10 mouse cellular contexts compared by ENCODE assay signal in the genomic region with DNA sequence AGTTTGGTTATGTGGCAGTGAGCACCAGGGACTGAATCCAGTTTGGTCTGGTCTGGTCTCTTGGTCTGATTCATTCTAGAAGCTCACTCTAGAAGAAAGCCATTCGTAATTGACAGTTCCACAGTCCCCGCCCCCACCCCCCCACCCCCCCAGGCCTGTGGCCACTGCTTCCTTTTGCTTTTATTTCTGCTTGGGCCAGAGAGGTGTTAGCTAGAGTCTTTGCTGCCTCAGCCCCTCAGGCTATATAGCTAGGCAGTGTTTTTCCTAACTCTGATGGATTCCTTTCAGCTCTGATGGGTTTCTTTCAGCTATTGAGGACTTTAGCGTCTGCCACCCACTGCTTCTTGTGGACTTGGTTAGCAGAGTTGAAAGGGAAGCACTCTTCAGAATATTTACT. TPM values are rescaled to one million over a fixed set of nuclear protein-coding genes. Genes with fewer than 3 reads are reported as not detected.
A peak's percentile ranks its signal among the peaks of the same experiment; 100 is the strongest.
DNase-seq lines count a peak whose midpoint lies in the region; ATAC-seq and TF ChIP-seq lines count a peak whose summit lies in the region.
"Had no signal": no experiment of that assay in that cellular context is flagged by ENCODE, and none has a peak within 500 bp of the region (broad histone marks: within the 10 kb centered on the region; RNA-seq: fewer than 3 reads in every experiment).

No protein-coding gene starts in this region.

- peak overlapping the region; percentile 25 for H3K4me3 ChIP-seq in heart, embryonic 13.5 days
- H3K4me3 ChIP-seq in hindbrain, embryonic 10.5 days, result peak overlapping the region; percentile 44
- H3K4me3 ChIP-seq in midbrain, postnatal 0 days (ENCODE audit: low read depth, low read length), result no peak overlapping the region
- H3K4me3 ChIP-seq: megakaryocyte, embryonic 14.5 days had no signal

- ATAC-seq in heart, embryonic 13.5 days (ENCODE audit: extremely low read depth, insufficient number of reproducible peaks, low FRiP score, low TSS enrichment), result no peak
- ATAC-seq in midbrain, postnatal 0 days (ENCODE audit: low FRiP score), result peak; percentile 63; the same call in 1 of the 2 replicates
- ATAC-seq in inflammation-experienced regulatory T-cells, adult 6 months, result no peak

- TF ChIP-seq CTCF in midbrain, postnatal 0 days (IDR thresholded peaks at IDR 0.05), result no peak

- intact Hi-C loops in heart, postnatal 25 days (cut with DNase I), result no loop called here

- no peak for DNase-seq in heart, postnatal 25 days (ENCODE audit: low spot score)
- DNase-seq in ZHBTc4 (ENCODE audit: low read depth, low spot score), result peak; percentile 87
- DNase-seq in hindbrain, embryonic 10.5 days (ENCODE audit: low spot score), result peak; percentile 72
- no peak for DNase-seq in midbrain, postnatal 0 days (ENCODE audit: low spot score)
- DNase-seq in right cerebral cortex, adult 18-20 months, result no peak
- DNase-seq in testis, postnatal 14 days (ENCODE audit: low spot score), result no peak
- DNase-seq: thymus, adult 2 months had no signal

- 20% methylated on average over 3 of the region's 3 CpGs for WGBS in heart, embryonic 13.5 days
- 8% methylated on average over 3 of the region's 3 CpGs for WGBS in hindbrain, embryonic 10.5 days
- WGBS in midbrain, postnatal 0 days, result 5% methylated on average over 3 of the region's 3 CpGs

- H3K36me3 ChIP-seq in heart, embryonic 13.5 days, result 0 out of 2 replicates have a peak, but pooled peaks cover 6% of the 10 kb centered on the region
- H3K36me3 ChIP-seq in hindbrain, embryonic 10.5 days, result peaks cover 5% of the 10 kb centered on the region; the same call in 1 of the 2 replicates
- no peaks in the 10 kb centered on the region for H3K36me3 ChIP-seq in midbrain, postnatal 0 days (ENCODE audit: insufficient read depth, low read length)

- H3K27ac ChIP-seq in heart, embryonic 13.5 days (replicated peaks), result peak overlapping the region; percentile 81
- peak overlapping the region; percentile 97 for H3K27ac ChIP-seq in hindbrain, embryonic 10.5 days
- peak overlapping the region; percentile 80 for H3K27ac ChIP-seq in midbrain, postnatal 0 days (ENCODE audit: low read depth, low read length)

- peak overlapping the region; percentile 70; the same call in 1 of the 2 replicates for H3K9ac ChIP-seq in heart, embryonic 13.5 days
- H3K9ac ChIP-seq in midbrain, postnatal 0 days (replicated peaks; ENCODE audit: low read length, poor library complexity, severe bottlenecking), result no peak overlapping the region; the same call in 1 of the 2 replicates

- peak overlapping the region; percentile 80 for H3K4me2 ChIP-seq in heart, embryonic 13.5 days
- H3K4me2 ChIP-seq in midbrain, postnatal 0 days (ENCODE audit: low read depth, low read length, poor library complexity, severe bottlenecking), result peak overlapping the region; percentile 38; the same call in 1 of the 2 replicates

- no peaks in the 10 kb centered on the region for H3K9me3 ChIP-seq in heart, embryonic 13.5 days
- no peaks in the 10 kb centered on the region for H3K9me3 ChIP-seq in hindbrain, embryonic 10.5 days
- no peaks in the 10 kb centered on the region for H3K9me3 ChIP-seq in midbrain, postnatal 0 days (ENCODE audit: low read length)
- H3K9me3 ChIP-seq: megakaryocyte, embryonic 14.5 days had no signal

- peaks cover 84% of the 10 kb centered on the region for H3K4me1 ChIP-seq in heart, embryonic 13.5 days
- H3K4me1 ChIP-seq in hindbrain, embryonic 10.5 days (replicated peaks), result peaks cover 100% of the 10 kb centered on the region
- H3K4me1 ChIP-seq in midbrain, postnatal 0 days (ENCODE audit: insufficient read depth, low read length), result peaks cover 25% of the 10 kb centered on the region; the same call in 1 of the 2 replicates

- no peaks in the 10 kb centered on the region for H3K27me3 ChIP-seq in heart, embryonic 13.5 days (replicated peaks)
- H3K27me3 ChIP-seq in hindbrain, embryonic 10.5 days (ENCODE audit: insufficient read depth, poor library complexity, severe bottlenecking), result no peaks in the 10 kb centered on the region
- no peaks in the 10 kb centered on the region for H3K27me3 ChIP-seq in midbrain, postnatal 0 days (ENCODE audit: insufficient read depth, low read length)
- H3K27me3 ChIP-seq: megakaryocyte, embryonic 14.5 days had no signal

RNA-seq across cellular contexts. Expression of gene Cemip2, which starts 7.0 kb away (rescaled TPM):
- polyA plus RNA-seq in heart, embryonic 13.5 days (2015; fragmentation: Nextera tagmentation; extraction: Ambion mirVana), result 55.2 and 58.9 TPM in 2 replicates
- 10 to 100 TPM; 13.7 to 14.1 TPM for total RNA-seq in heart, postnatal 25 days (2021)
- polyA plus RNA-seq in hindbrain, embryonic 10.5 days (2016; fragmentation: Nextera tagmentation; extraction: Ambion mirVana), result 86.4 and 93.6 TPM in 2 replicates
- total RNA-seq in midbrain, postnatal 0 days (2014; rRNA removed), result 26.3 and 35.4 TPM in 2 replicates
- polyA plus RNA-seq in midbrain, postnatal 0 days (2015; fragmentation: Nextera tagmentation; extraction: Ambion mirVana), result 13.0 and 15.8 TPM in 2 replicates
- polyA plus RNA-seq in inflammation-experienced regulatory T-cells, adult 6 months (2017; shearing (Covaris generic)), result 10 to 100 TPM in 1 of 3 experiments, 1 to 10 TPM in 2; 6.4 to 12.7 (median 6.6) TPM

Comparison
In these comparisons a context has a peak if more than half of its experiments do, and no peak if none do; other contexts are left out.
1. DNase-seq: peak in ZHBTc4 (single experiment) and hindbrain, embryonic 10.5 days (single experiment); none in heart, postnatal 25 days (single experiment), midbrain, postnatal 0 days (single experiment), right cerebral cortex, adult 18-20 months (single experiment) and testis, postnatal 14 days (single experiment).
2. Peak in every context shown above with its lines, with median percentiles within 50 percentile points of each other: H3K27ac ChIP-seq.